18 mouse cellular contexts compared by ENCODE assay signal in genomic region chr10:14491838-14492237, GRCm38 (mm10). TPM values are rescaled to one million over a fixed set of nuclear protein-coding genes. Genes with fewer than 3 reads are reported as not detected.
DNase-seq lines count a peak whose midpoint lies in the region; ATAC-seq lines count a peak whose summit lies in the region.
"Had no signal": no experiment of that assay in that cellular context is flagged by ENCODE, and none has a peak within 500 bp of the region (broad histone marks: within the 10 kb centered on the region; RNA-seq: fewer than 3 reads in every experiment).

No protein-coding gene starts in this region.

- H3K9ac ChIP-seq in heart, embryonic 12.5 days, result no peak overlapping the region
- H3K9ac ChIP-seq: hindbrain, embryonic 15.5 days; midbrain, embryonic 12.5 days had no signal

- no peak overlapping the region for H3K4me2 ChIP-seq in heart, embryonic 12.5 days
- H3K4me2 ChIP-seq: heart, embryonic 11.5 days; hindbrain, embryonic 15.5 days; midbrain, embryonic 12.5 days had no signal

- DNase-seq in heart, adult 8-10 months (ENCODE audit: low spot score), result no peak
- DNase-seq in 416B (ENCODE audit: low read depth), result peak; percentile 28
- peak; percentile 21 for DNase-seq in fat pad, adult 2 months (ENCODE audit: extremely low read depth, low read depth, low spot score)
- DNase-seq in lung, postnatal 36 days, result peak; percentile 65
- DNase-seq in adrenal gland, adult 2 months, result no peak
- DNase-seq in left cerebral cortex, adult 8-10 months (ENCODE audit: low spot score in 2 of 2), result no peak
- DNase-seq: adrenal gland, adult 8-10 months; cerebellum, adult 2 months; gastrocnemius, postnatal 14 days; layer of hippocampus, postnatal 36 days; left cerebral cortex, postnatal 4 days; right cerebral cortex, postnatal 25 days; thymus, postnatal 25 days had no signal

- no peaks in the 10 kb centered on the region for H3K9me3 ChIP-seq in heart, embryonic 12.5 days (replicated peaks)
- H3K9me3 ChIP-seq: hindbrain, embryonic 15.5 days; midbrain, embryonic 12.5 days had no signal

- WGBS in heart, embryonic 12.5 days, result 58% methylated on average over 4 of the region's 4 CpGs

- no peak overlapping the region for H3K27ac ChIP-seq in heart, embryonic 12.5 days (ENCODE audit: poor library complexity, severe bottlenecking)
- H3K27ac ChIP-seq: hindbrain, embryonic 15.5 days; midbrain, embryonic 12.5 days; stomach, postnatal 0 days had no signal

- peaks cover 6% of the 10 kb centered on the region; the same call in 1 of the 2 replicates for H3K36me3 ChIP-seq in heart, embryonic 12.5 days
- H3K36me3 ChIP-seq: hindbrain, embryonic 15.5 days; midbrain, embryonic 12.5 days had no signal

- H3K4me3 ChIP-seq in heart, embryonic 12.5 days, result no peak overlapping the region
- H3K4me3 ChIP-seq: hindbrain, embryonic 15.5 days; midbrain, embryonic 12.5 days had no signal

- 0 out of 2 replicates have a peak, but pooled peaks have one; percentile 22 for ATAC-seq in heart, embryonic 12.5 days (ENCODE audit: insufficient number of reproducible peaks, low FRiP score)

- no peaks in the 10 kb centered on the region for H3K4me1 ChIP-seq in heart, embryonic 12.5 days (replicated peaks)
- H3K4me1 ChIP-seq: hindbrain, embryonic 15.5 days; midbrain, embryonic 12.5 days had no signal

- no peaks in the 10 kb centered on the region for H3K27me3 ChIP-seq in heart, embryonic 12.5 days (replicated peaks)
- H3K27me3 ChIP-seq: hindbrain, embryonic 15.5 days; midbrain, embryonic 12.5 days had no signal

RNA-seq across cellular contexts. Expression of gene Adgrg6, which starts 53.6 kb away (rescaled TPM):
- 28.4 and 33.8 TPM in 2 replicates for polyA plus RNA-seq in heart, embryonic 12.5 days (2016; fragmentation: Nextera tagmentation; extraction: Ambion mirVana)
- total RNA-seq in heart, adult 8-10 months (2022), result 1 to 10 TPM; 1.9 to 3.8 (median 2.0) TPM
- 1 to 10 TPM; 1.5 to 2.6 TPM for total RNA-seq in adrenal gland, adult 2 months (2021)
- 0.45 and 0.62 TPM in 2 replicates for polyA plus RNA-seq in adrenal gland, adult 2 months (2012; rRNA removed)
- 1 to 10 TPM; 3.2 to 4.3 (median 3.8) TPM for total RNA-seq in left cerebral cortex, adult 8-10 months (2022)

Comparison
In these comparisons a context has a peak if more than half of its experiments do, and no peak if none do; other contexts are left out.
1. DNase-seq: peak in 416B (single experiment), fat pad, adult 2 months (single experiment) and lung, postnatal 36 days (single experiment); none in heart, adult 8-10 months (single experiment), adrenal gland, adult 2 months (single experiment) and left cerebral cortex, adult 8-10 months (0 of 2).